Mouse (Mus musculus) frontal cortex, adult (tissue): ENCODE results near the gene Slc50a1.
A peak's percentile ranks its signal among the peaks of the same experiment; 100 is the strongest.

Source experiments
- ATAC-seq: cut with Nextera tagmentation; 2 replicates; pipeline ENCODE4 v1.9.2; 2017; ENCODE audit warnings: mild to moderate bottlenecking, moderate library complexity, mixed read lengths; ENCODE audit not compliant: low TSS enrichment

The Slc50a1 gene

DNA sequence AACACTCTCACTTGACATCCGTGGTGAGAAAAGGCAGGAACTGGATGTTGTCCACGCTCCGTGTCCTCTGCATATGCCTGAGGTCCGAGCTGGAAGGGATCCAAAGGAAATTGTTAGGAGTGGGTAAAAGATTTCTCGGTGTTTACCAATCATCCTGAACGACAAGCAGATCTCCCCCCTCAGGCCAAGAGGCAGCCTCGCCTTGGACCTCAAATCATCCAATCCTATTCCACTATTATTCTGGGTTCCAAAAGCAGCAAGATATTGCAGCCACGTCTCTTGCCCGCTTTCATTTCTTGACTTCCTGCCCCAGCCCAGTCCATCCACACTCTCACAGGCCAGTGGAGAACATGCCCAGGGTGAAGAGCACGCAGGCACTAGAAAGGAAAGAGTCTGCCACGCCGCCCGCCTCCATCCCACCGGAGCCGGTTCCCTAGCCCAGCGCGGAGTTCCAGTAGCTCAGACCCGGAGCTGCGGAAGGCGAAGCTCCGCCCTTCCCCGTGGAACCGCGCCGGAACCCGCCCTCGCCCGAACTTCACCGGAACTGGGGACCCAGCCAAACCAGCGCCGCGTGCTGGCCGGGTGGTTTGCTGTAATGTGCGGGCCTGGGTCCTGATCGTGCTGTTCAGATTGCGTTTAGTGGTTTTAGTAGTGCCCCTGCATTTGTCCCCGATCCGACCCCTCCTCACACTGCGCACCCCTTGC is at the start of gene Slc50a1:
Gene Slc50a1, minus strand, starts transcription at position 520 of the 705 bp plus-strand sequence.
- ATAC-seq = peak; percentile 70

DNA sequence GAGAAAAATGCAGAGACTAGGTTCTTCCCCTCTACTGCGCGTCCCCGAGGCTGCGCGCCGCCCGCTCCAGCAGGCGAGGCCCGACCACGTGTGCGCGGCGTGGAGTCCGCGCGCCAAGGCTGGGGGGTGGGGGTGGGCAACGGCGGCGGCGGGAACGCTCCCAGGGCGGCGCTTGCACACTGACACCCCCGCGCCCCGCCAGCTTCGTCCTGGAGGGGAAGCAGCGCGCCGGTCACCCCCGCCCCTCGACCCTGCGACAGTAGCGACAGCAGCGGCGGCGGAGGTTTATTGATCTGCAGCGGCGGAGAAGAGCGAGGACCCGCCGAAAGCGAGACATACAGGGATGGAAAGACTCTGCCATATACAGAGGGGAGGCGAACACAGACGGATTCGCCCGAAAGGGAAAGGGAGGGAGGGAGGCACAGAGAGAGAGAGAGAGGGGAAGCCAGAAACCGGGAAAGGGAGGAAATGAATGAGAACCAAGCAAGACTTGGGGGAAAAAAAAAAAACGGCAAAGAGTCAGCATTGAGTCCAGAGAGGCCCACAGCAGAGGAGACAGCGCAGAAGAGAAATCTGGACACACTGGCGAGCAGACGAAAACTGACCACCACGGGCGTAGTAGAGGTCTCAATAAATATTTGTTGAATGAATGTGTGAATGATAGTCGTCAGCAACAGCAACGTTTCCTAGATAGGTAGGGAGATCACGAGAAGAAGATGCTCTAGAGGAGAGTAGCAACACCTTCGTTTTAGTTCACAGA is 49.4 kb upstream of the Slc50a1 start:
- no peak for ATAC-seq

DNA sequence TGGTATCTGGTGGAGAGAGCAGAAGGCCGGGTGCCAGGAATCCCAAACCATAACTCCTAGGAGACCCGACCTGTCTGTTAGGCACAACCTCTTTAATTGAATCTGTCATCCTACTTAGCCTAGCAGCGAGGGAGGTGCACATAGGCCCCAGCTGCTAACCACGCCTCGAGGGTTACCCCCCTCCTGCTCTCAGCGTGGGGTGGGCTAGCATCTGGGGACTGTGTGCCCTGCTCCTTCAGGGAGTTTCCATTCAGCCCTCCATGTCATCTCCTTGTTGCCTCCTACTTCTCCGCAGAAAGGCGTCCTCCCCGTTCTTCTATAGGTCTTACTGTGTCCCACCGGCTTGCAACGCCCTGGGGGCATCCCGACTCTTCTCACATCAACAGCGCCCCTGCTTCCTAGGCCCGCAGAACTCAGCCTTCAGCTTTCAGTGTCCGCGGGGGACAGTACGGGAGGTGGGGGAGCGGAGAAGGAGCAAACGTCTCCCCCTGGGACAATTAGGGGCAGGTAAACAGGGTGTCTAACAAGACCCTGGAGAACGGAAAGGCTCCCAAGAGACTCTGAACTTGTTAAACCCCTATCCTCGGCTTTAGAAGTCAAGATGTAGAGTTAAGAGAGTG is 48.7 kb upstream of the Slc50a1 start:
- no peak for ATAC-seq

DNA sequence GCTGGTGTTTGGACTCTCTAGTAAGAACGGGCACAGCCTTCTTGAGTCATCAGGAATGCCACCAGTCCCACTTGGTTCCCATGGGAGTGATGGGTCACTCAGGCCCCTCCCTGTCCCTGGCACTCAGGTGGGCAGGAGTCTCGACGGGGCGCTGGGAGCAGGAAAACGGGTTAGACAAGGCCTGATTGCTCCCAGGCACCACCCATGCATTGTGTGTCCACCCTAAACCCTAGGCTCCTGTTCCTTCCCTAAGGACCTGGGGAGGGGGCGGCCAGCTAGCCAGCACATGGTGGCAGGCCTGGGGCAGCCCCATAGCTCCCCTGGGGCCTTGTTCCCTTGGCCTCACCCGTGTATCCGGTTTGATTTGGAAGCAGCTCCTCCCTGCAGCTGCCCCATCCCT is 47.9 kb upstream of the Slc50a1 start:
- no peak for ATAC-seq

DNA sequence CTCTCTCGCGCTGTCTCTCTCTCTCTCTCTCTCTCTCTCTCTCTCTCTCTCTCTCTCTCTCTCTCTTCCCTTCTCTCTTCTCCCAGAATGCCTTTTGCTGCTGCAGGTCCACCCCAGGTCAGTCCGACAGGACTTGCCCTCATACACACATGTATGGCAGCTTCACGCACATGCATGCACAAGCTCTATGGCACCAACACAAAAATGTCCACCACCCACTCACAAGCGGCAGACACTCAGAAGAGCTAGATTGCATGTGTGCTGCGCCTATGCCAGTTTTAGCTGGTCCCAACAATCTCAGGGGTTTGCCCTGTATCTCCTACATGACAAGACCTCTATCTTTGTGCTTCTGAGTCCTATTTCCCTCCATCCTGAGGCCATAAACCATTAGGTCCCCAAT is 46.9 kb upstream of the Slc50a1 start:
- ATAC-seq = no peak; the same call in 1 of the 2 replicates

DNA sequence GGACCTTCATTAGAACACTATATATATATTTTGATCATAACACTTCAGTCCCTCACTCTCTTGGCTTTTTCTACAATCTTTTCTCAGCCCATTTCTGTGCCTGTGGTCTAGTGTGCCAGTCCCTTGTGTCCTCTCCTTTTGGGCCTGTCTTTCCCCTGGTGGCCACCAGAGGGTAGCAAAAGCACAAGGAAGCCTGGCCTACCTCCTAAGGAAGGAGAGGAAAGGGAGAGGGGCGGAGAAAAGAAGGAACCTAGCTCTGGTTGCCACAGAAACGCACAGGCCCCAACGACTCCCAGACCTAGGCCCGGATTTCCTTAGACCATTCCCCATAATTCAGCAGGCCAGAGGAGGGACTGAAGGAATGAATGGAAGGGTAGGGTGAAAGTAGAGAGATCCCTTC is 46.5 kb upstream of the Slc50a1 start:
- ATAC-seq = peak; percentile 34

DNA sequence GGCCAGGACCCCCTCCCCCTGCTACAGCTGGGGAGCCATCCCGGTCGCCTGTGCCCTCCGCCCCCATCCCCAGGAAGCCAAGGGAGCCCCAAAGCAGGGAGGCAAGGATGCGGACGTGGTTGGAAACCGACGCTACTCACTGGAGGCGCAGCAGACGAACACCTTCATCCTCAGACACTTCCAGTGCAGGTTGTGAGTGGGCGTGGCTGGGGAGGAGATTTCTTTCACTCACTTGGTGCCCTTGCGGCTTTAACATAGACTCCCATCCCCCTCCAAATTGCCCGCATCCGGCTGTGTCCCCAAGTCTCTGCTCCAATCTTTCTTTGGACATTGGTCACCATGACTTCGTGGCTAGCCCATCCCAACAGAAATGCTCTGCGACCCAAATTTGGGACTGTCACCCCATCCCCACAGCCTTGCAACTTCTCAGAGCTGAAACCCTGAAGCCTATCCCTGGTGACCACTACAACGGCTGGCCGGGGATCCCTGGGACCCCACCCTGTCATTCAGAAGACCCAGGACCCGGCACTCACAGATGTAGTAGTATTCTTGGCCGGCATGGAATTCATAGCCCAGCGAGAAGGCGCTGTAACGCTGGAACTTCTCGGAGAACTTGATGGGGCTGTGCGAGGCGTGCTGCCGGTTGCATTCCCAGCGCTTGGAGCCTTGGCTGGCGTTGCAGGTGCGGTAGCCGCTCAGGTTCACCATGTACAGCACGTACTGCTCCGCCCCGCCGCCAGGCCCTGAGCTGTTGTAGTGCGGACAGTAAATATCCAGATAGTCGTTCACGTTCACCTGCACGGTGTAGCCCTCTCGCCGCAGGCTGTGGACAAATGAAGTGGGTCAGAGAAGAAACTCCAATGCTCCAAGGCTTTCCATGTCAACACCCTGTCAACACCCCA is 45.8 kb upstream of the Slc50a1 start:
- no peak for ATAC-seq

DNA sequence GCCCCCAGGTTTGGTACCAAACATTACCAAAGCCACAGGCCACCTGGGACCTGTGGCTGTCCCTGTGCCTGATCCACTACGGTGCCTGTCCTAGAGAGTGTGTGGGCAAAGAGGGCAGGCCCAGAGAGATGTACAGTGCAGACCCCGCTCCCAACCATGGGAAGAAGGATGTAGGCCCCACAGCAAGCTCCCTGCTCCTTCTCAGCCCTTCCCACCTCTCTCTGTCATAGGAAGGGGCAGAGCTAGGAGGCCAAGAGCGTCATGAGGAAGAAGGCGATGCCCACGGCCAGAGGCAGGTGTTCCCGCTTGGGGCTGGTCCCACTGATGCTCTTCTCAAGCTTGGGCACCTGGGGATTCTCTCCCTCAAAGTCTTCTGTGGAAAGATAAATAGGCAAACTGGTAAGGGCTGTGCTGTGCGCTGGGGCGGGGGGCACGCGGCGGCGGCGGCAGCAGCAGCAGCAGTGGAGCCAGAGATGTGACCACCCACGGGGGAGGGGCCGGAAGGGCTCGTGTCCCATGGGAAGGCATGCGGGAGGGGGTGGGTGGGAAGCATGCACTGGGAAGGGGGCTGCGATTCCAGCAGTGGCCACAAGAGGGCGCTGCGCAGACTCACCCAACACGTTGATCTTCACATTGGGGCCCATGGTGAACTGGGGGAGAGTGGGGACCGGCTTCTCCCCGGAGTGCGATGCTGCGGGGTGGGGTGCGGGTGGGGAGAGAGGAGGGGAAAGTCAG is 45.0 kb upstream of the Slc50a1 start:
- ATAC-seq = no peak

DNA sequence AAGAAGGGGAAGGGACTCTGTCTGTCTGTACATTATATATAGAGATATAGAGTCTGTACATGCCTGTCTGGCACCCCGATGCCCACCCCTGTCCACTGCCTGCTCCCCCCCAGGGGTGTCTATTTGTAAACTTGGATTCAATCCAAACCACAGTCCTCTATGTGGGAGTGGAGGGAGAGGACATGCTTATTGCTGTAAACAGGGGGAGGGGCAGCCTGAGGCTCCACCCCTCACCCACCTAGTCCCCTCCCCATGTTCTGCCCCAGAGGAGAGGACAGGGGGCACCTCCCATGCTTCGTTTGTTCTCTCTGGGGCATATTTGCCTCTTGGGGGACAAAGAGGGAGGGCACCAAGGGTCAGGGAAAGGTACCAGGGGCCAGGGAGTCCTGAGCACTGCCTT is 44.4 kb upstream of the Slc50a1 start:
- ATAC-seq = no peak

DNA sequence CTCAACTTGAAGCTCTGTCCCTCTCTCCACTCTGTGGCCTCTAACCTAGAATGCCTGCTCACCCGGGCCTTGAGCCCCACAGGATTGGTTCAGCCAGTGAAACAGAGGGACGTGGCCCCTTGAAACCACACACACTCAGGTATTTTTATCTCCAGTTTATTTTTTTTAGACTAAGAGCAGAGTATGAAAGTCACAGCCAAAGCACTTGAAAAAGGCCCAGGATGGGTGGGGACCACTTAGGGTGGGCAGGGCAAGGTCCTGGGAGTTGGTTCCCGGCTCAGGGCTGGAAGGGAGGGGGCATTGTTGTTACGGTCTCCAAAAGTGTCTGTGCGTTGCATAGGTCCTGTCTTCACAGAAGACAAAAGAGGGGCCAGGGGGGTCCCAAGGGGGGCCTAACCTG is 44.0 kb upstream of the Slc50a1 start:
- no peak for ATAC-seq

DNA sequence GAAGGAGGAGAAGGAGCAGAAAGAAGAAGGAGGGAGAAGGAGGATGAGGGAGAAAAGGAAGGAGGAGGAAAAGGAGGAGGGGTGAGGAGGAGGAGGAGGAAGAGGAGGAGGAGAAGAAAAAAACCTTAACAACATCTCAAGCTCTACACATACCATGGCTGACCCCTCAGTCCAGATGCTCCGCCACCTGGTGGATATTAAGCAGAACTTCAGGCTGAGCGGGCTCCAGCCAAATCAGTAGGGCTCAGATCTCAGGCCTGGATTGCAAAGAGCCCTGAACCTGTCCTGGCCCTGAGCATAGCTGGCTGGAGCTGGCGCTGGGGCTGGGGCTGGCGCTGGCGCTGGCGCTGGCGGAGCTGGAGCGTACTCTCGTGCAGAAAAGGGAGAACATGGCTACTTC is 37.7 kb upstream of the Slc50a1 start:
- ATAC-seq = peak; percentile 86

DNA sequence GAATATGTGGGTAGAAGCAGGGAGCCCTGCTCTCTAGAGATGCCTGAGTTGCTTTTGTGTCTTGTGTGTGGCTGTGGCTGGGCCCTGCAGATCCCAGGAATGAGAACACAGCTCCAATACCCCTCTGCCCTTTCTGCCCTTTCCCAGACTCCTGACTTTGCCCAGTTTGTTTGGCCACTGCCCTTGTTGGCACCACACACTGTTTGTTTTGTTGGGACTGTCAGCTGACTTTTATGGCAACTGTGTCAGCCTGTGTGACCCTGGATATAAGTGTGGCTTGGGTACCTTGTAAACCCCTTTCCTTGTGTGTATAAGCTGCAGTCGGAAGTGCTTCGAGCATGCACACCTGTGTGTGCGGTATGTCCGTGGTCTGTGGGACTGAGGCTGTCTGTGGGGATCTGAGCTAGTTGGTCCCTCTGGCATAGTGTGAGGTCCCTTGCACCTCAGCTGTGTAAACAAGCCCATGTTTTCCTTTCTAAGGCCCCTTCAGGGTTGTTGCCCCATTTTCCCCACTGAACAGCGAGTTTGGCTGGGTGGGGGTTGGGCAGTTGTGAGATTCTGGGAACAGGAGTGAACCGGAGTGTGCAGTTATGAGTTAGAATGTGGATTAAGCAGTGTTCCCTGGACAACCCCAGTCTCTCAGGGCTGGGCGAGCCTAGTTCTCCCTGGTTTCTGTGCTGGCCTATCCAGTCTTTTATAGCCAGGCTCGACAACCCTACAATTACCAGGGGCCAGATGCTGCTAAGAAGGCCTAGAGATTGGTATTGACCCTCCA is 35.4 kb upstream of the Slc50a1 start:
- no peak for ATAC-seq

DNA sequence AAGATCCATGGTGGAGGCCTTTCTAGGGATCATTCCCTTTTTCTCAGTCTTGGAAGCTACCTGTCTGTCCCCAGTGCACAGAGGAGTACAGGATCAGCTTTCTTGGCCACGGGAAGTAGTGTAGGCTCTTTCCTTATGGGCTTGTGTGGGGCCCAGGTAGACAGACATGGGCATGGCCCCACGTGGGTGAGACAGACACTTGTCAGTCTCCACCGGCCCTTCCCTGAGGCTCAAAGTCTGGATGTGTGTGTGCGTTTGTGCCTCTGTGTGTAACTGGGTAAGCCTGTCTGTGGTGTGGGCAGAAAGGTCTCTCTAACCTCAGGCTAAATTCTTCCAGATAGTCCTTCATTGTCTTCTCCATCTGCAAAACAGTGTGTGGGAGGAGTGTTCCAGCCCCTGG is 34.7 kb upstream of the Slc50a1 start:
- no peak for ATAC-seq

DNA sequence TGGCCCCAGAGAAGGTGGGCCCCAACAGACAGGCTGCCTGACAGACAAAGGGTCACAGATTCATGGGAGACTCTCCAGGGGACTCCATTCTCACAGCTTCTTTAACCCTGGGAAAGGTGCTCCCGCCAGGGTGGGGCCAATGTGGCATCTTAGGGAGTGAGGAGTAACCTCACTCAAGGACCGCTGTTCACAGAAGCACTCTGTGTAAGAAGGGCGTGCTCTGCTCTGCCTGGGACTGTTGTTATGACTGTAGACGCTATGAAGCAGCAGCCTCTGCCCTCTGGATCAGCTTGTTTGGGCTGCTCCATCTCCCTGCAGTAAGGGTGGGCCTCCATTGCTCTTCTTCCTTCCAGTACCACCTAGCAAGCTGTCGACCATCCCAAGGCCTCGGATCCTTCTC is 34.1 kb upstream of the Slc50a1 start:
- ATAC-seq = no peak

DNA sequence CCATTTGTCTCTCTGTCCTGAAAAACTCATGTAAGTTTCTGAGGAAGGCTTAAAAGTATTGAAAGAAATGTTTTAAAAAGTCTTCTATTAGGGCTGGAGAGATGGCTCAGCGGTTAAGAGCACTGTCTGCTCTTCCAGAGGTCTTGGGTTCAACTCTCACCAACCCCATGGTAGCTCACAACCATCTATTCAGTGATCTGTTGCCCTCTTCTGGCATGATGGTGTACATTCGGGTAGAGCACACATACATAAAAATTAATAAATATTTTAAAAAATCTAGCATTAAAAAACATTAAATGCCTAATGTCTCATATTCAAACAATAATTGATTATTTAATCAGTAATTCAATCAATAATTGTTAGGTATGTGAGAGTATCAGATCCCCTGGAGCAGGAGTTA is 30.1 kb upstream of the Slc50a1 start:
- ATAC-seq = no peak

DNA sequence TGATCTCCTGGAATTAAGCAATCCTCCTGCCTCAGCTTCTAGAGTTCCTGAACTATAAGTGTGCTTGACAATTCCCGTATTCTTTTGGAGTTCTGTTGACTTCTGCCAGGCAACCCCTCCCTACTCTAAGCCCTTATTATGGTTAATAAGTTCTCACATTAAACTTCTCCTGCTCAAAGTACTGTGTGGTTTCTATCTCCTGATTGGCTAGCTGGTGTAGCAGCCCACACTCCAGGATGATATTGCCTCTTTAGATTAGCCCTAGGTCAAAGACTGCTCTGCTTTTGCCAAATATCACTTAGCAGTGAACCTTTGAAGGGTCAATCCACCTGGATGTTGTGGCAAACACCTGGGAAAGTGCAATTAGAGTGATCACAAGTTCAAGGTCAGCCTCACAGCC is 29.7 kb upstream of the Slc50a1 start:
- ATAC-seq = no peak

DNA sequence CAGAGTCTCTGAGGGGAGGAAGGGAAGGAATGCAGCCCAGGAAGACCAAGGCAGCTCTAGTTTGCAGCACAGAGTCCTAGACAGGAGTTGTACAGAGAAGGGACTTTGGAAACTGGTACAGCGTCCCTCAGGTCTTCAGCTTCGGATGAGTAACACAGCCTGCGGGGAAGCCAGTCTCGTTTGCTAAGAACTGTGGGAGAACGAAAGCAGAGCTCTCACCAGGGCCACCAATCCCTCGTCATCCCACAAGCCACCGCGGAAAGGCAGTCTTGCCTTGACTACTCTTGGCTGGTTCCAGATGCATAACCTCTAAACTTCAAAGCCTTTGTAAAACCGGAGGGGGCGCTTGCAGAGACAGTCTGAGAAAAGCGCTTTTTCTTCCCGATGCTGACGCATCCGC is 29.1 kb upstream of the Slc50a1 start:
- peak; percentile 72 for ATAC-seq

DNA sequence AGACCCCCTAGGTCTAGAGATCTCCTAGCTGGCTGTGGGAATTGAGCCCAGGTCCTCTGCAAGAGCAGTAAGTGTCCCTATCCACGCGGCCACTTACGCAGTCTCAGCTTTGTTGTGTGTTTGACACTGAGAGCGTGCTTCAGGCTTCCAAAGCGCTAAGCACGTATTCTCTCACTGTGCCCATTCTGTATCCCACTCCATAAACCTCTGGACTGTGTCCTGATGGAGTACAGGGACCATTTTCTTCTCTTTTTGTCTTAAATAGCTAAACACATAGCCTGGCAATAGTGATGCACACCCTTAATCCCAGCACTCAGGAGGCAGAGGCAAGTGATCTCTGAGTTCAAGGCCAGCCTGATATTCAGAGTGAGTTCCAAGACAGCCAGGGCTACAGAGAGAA is 28.5 kb upstream of the Slc50a1 start:
- ATAC-seq = no peak

DNA sequence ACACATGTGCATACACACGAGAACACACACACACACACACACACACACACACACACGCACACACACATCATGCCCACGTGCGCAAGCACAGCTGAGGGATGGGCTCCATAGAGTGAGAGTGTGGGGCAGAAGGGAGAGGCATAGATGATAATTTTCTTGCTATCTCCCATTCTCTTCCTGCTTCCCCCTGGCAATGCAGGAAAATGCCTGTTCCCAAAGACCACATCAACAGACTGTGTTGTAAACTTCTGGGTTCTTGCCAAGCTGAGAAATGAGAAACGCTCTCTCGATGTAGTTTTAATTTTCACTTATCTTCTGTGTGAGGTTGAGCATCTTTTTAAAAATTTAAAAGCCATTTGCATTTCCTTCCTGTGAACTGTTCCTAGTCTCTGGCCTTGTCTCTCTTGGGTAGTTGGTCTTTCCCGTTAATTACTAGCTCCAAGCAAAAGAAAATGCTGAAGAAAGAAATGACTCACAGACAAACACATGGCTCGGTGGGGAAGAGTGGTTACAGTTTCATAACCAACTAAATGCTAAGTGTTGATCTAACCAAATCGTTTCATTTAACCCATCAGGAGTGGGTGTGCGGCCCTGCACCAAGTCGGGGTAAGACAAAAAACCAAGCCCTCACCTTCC is 26.5 kb upstream of the Slc50a1 start:
- peak; percentile 66; the same call in 1 of the 2 replicates for ATAC-seq

DNA sequence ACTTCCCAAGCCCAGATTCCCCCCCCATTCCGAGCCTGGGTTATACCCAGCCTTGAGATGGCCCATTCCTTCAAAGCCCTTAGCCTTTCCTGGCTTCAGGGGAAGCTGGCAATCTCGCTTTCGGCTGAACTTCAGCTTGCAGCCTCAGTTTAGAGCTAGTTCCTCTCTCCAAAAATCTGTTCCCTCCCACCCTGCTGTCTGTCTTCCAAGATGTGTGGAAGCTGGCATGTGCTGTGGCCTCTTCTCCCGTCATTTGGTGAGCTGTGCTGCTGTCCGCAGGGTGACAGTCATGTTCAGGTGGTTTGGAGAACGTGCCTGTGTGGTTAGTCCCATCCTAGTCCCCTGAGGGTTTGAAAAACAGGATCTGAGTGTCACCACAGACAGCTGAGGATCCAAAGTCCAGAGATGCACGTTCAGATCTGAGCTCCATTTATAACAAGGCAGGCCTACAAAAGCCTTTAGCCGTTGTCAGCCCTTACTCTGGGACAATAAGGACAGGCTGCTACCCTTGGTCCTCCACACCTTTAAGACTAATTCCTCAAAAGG is 25.4 kb upstream of the Slc50a1 start:
- 0 out of 2 replicates have a peak, but pooled peaks have one; percentile 12 for ATAC-seq
